Mouse (Mus musculus) ES-Bruce4 (cell line): ENCODE results near the gene Inppl1. TPM values are rescaled to one million over a fixed set of nuclear protein-coding genes. Genes with fewer than 3 reads are reported as not detected.

Source experiments
- H3K27ac ChIP-seq: 2 replicates; pipeline ENCODE4 v1.5.1; 2012; ENCODE audit warnings: low read length, inconsistent platforms; ENCODE audit not compliant: insufficient read depth
- H3K27me3 ChIP-seq: 2 replicates; pipeline ENCODE4 v1.6.1; 2012; ENCODE audit warnings: mild to moderate bottlenecking, low read length, inconsistent platforms; ENCODE audit not compliant: control insufficient read depth, poor library complexity, insufficient read depth, severe bottlenecking
- H3K36me3 ChIP-seq: 2 replicates; pipeline ENCODE4 v1.6.1; 2012; ENCODE audit warnings: inconsistent platforms, mild to moderate bottlenecking, low read length, moderate library complexity; ENCODE audit not compliant: control insufficient read depth, poor library complexity, insufficient read depth, severe bottlenecking
- H3K4me1 ChIP-seq: one replicate; pipeline ENCODE4 v1.8.1; 2011; ENCODE audit warnings: low read length; ENCODE audit not compliant: control insufficient read depth, insufficient read depth
- H3K4me3 ChIP-seq: 2 replicates; pipeline ENCODE4 v1.5.1; 2011; ENCODE audit warnings: low read depth, mild to moderate bottlenecking, low read length
- H3K9ac ChIP-seq: 2 replicates; pipeline ENCODE4 v1.6.1; 2012; ENCODE audit warnings: low read depth, mild to moderate bottlenecking, inconsistent platforms; ENCODE audit not compliant: poor library complexity, severe bottlenecking
- H3K9me3 ChIP-seq: replicated peaks from 2 replicates; pipeline ENCODE4 v1.6.1; 2012; ENCODE audit warnings: mild to moderate bottlenecking, low read length, inconsistent platforms; ENCODE audit not compliant: control insufficient read depth, poor library complexity, insufficient read depth, severe bottlenecking
- CTCF ChIP-seq: IDR thresholded peaks from one replicate; pipeline ENCODE4 v1.8.1; 2011; ENCODE audit warnings: low read depth, low read length
- EP300 ChIP-seq: IDR thresholded peaks from 2 replicates; pipeline ENCODE4 v1.6.1; 2011; ENCODE audit warnings: low read depth, low read length; ENCODE audit not compliant: insufficient read depth
- POLR2A ChIP-seq: IDR thresholded peaks from one replicate; pipeline ENCODE4 v1.8.1; 2011; ENCODE audit warnings: low read length; ENCODE audit not compliant: insufficient read depth
- polyA plus RNA-seq: library from polyadenylated mRNA; stranded (reverse); fragments of >200 nt; gene quantifications from 2 replicates; pipeline ENCODE4 v1.2.4, GENCODE M21; 2011; ENCODE audit warnings: low read depth; ENCODE audit not compliant: missing spikeins, insufficient read depth, insufficient read length

Gene Inppl1
- polyA plus RNA-seq, 1 experiment: 67.9 TPM

DNA sequence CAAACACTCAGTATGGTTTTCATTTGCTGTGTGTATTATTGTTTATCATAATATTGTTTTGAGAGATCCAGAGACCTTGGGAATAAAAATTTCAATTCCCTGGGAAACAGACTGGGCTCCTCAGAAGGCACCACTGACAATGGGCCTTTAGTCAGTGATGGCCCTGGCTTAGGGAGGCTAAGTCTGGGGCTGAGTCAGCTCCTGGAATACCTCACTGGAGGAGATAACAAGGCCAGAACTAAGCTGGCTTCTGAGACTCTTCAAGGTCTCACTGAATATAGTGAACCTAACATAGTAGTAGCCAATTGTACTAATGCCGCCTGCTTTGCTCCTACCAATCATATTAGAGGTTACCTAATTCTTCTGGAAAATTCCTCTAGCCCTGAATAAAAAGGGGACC is 37.9 kb upstream of the Inppl1 start:
- no peaks in the 10 kb centered on the region for H3K27me3 ChIP-seq
- no peak overlapping the region for H3K27ac ChIP-seq
- no peaks in the 10 kb centered on the region for H3K9me3 ChIP-seq
- no peak overlapping the region for H3K9ac ChIP-seq
- H3K4me3 ChIP-seq: no peak overlapping the region
- H3K4me1 ChIP-seq: no peaks in the 10 kb centered on the region
- TF ChIP-seq EP300 (no peak), CTCF (no peak), POLR2A (no peak)
- no peaks in the 10 kb centered on the region for H3K36me3 ChIP-seq

DNA sequence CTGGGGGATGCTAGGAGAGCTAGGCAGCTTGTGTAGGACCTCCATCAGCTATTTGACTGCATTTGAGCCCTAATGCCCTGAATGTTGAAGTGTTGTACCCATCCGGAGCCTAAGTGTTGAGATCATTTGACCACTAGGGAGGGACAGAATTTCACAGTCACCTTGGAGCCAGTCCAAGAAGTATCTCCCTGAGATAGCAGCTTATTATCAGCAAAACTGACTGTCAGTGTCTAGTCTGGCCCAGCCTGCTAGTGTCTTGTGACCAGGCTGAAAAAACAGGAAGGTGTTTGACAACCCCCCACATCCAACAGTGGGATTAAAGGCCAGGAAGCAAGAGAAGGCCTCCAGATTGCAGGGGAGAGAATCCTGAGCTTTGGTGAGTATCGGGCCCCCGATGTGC is 33.3 kb upstream of the Inppl1 start:
- TF ChIP-seq EP300 (no peak), CTCF (no peak), POLR2A (no peak)
- no peaks in the 10 kb centered on the region for H3K36me3 ChIP-seq
- H3K27me3 ChIP-seq: no peaks in the 10 kb centered on the region
- no peaks in the 10 kb centered on the region for H3K4me1 ChIP-seq
- H3K4me3 ChIP-seq: no peak overlapping the region
- H3K9me3 ChIP-seq: no peaks in the 10 kb centered on the region
- no peak overlapping the region for H3K9ac ChIP-seq
- no peak overlapping the region for H3K27ac ChIP-seq

DNA sequence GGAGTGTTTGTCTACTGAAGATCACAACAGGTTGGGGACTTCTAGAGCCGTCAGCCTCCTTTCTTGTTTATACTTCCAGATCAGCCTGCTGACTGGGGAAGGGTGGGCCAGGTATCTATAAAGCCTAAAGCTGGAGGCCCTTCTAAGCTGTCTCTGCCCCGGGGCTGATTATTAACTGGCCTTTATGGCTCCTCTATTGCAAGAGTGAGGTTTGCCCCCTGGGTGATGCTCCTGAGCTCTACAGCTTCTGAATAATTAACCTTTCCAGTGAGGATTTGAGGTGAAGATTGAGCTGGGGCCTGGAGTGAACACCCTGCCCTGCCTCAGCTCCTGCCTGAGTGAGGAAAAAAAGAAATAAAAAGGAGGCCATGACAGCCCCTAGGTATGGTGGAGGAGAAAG is 32.6 kb upstream of the Inppl1 start, which contains the start of gene Folr1:
Gene Folr1, minus strand, starts transcription at position 160 of the 400 bp plus-strand sequence.
- H3K27me3 ChIP-seq: no peaks in the 10 kb centered on the region
- TF ChIP-seq POLR2A (no peak), EP300 (no peak), CTCF (no peak)
- peak within 1 kb of the TSS; percentile 96 for H3K27ac ChIP-seq
- H3K9ac ChIP-seq: no peak within 1 kb of the TSS
- H3K4me3 ChIP-seq: no peak within 1 kb of the TSS
- H3K9me3 ChIP-seq: no peaks in the 10 kb centered on the region
- H3K4me1 ChIP-seq: no peaks in the 10 kb centered on the region
- no peaks in the 10 kb centered on the region for H3K36me3 ChIP-seq

- Histone ChIP-seq H3K27ac (peak overlapping the region; percentile 96), H3K9me3 (no peaks in the 10 kb centered on the region), H3K36me3 (no peaks in the 10 kb centered on the region), H3K4me1 (no peaks in the 10 kb centered on the region), H3K27me3 (no peaks in the 10 kb centered on the region), H3K9ac (peak overlapping the region; percentile 71), H3K4me3 (peak overlapping the region; percentile 46)
- TF ChIP-seq POLR2A (no peak), CTCF (no peak), EP300 (no peak)
These were observed 31.1 kb upstream of the Inppl1 start for GRCm38 (mm10) chr7:101869163-101869500.

DNA sequence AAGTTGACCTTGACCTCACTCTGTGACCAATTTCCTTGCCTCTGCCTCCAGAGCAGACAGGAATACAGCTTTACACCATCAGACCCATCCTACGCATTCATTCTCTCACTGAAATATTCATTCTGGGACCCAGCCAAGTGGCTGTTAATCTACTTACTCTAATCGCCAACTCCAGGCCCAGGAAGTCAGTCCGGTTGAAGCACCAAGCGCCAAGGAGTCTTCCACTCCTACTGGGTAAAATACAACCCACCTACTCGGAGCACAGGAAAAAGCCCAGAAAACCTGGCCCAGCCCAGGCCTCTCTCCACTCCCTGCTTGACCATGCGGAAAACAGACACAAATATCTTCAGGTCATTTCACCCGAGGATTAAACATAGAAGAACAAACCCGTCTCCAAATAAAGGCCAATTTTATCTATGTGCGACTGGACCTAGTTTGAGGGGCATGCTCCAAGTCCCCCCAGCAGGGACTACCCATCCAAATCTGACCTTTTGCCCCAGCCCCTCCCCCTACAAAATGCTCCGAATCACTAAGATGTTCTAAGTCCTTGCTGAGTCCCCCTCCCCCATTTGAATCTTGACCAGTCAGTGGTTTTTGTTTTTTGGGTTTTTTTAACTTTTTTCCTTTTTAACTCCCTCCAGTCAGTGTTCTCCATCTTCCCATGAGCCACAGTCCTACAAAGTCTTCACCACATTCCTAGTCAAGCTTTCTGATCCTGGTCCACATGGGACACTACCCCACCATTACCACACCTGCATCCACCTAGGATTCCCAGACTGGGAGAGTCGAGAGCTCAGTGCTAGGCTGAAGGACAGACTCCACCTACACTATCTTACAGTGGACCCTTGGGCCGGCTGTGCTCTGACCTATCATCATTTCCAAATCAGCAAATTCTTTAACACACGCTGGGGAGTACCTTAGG is 30.5 kb upstream of the Inppl1 start:
- Histone ChIP-seq H3K27me3 (no peaks in the 10 kb centered on the region), H3K36me3 (no peaks in the 10 kb centered on the region), H3K9ac (peak overlapping the region; percentile 71), H3K9me3 (no peaks in the 10 kb centered on the region), H3K4me3 (peak overlapping the region; percentile 46), H3K27ac (peak overlapping the region; percentile 96), H3K4me1 (peaks cover 2% of the 10 kb centered on the region)
- TF ChIP-seq EP300: no peak
- no peak for TF ChIP-seq CTCF
- no peak for TF ChIP-seq POLR2A

DNA sequence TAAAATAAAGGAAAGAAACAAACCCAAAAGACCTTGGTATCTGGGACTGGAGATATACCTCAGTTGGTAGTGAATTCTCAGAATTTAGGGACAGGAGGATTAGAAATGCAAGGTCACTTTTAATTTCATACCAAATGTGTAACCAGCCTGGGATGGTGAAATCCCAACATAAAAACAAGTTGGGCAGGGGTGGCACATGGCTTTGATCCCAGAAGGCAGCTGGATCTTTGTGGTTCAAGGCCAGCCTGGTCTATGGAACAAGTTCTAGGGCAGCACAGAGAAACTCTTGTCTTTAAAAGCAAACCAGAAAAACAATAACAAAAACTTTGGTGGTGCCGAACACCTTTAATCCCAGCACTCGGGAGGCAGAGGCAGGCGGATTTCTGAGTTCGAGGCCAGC is 29.5 kb upstream of the Inppl1 start:
- Histone ChIP-seq H3K9me3 (no peaks in the 10 kb centered on the region), H3K27ac (peak overlapping the region; percentile 96), H3K9ac (peak overlapping the region; percentile 71), H3K36me3 (no peaks in the 10 kb centered on the region), H3K4me1 (peaks cover 2% of the 10 kb centered on the region), H3K27me3 (no peaks in the 10 kb centered on the region), H3K4me3 (peak overlapping the region; percentile 31; the same call in 1 of the 2 replicates)
- no peak for TF ChIP-seq CTCF
- no peak for TF ChIP-seq EP300
- no peak for TF ChIP-seq POLR2A
